Mouse (Mus musculus) liver, embryonic 11.5 days (tissue): ENCODE measurements at regions not wholly inside any gene's neighbourhood (a gene's known extent, or its start where the extent isn't known, plus 50 kb on each side); places are given as distances from the start of the nearest gene placed in this dataset.

Experiments
- ATAC-seq: fragments of 200-750 bp; cut with Nextera tagmentation; replicated peaks from 2 replicates; pipeline ENCODE4 v1.8.0; 2017; ENCODE audit warnings: moderate number of reproducible peaks, mild to moderate bottlenecking, moderate TSS enrichment, moderate library complexity; ENCODE audit not compliant: low FRiP score
- DNase-seq: peaks from one replicate; pipeline ENCODE4 v3.0.0-alpha.2; 2017; ENCODE audit warnings: low spot score
- H3K27ac ChIP-seq: fragments of 300-500 bp; sonication (generic); 2 replicates; pipeline ENCODE4 v1.5.1; 2014; ENCODE audit warnings: mild to moderate bottlenecking, low read depth, low read length, control low read depth
- H3K27me3 ChIP-seq: fragments of 300-500 bp; sonication (generic); replicated peaks from 2 replicates; pipeline ENCODE4 v1.6.1; 2014; ENCODE audit warnings: low read length, mixed read lengths; ENCODE audit not compliant: control insufficient read depth, insufficient read depth
- H3K36me3 ChIP-seq: fragments of 300-500 bp; sonication (generic); 2 replicates; pipeline ENCODE4 v1.6.1; 2014; ENCODE audit warnings: mild to moderate bottlenecking, low read length, moderate library complexity, mixed read lengths; ENCODE audit not compliant: control insufficient read depth, insufficient read depth
- H3K4me1 ChIP-seq: fragments of 300-500 bp; sonication (generic); replicated peaks from 2 replicates; pipeline ENCODE4 v1.6.1; 2014; ENCODE audit warnings: low read length, mixed read lengths; ENCODE audit not compliant: control insufficient read depth, insufficient read depth
- H3K4me2 ChIP-seq: fragments of 300-500 bp; sonication (generic); 2 replicates; pipeline ENCODE4 v1.6.1; 2014; ENCODE audit warnings: mild to moderate bottlenecking, control low read depth, moderate library complexity
- H3K4me3 ChIP-seq: fragments of 300-500 bp; sonication (generic); 2 replicates; pipeline ENCODE4 v1.5.1; 2014; ENCODE audit warnings: low read depth, low read length, control low read depth
- H3K9ac ChIP-seq: fragments of 300-500 bp; sonication (generic); 2 replicates; pipeline ENCODE4 v1.6.1; 2014; ENCODE audit warnings: low read depth, low read length, control low read depth
- H3K9me3 ChIP-seq: fragments of 300-500 bp; sonication (generic); 2 replicates; pipeline ENCODE4 v1.6.1; 2016; ENCODE audit warnings: low read length, inconsistent platforms, mixed read lengths; ENCODE audit not compliant: control insufficient read depth
- WGBS: fragments of 180-500 bp; shearing (Covaris S2); extraction: QIAGEN DNeasy Blood & Tissue Kit; methylation state at CpG from one replicate; pipeline ENCODE4 v1.1.7; 2014; 5-methylcytosine and 5-hydroxymethylcytosine counted together

DNA sequence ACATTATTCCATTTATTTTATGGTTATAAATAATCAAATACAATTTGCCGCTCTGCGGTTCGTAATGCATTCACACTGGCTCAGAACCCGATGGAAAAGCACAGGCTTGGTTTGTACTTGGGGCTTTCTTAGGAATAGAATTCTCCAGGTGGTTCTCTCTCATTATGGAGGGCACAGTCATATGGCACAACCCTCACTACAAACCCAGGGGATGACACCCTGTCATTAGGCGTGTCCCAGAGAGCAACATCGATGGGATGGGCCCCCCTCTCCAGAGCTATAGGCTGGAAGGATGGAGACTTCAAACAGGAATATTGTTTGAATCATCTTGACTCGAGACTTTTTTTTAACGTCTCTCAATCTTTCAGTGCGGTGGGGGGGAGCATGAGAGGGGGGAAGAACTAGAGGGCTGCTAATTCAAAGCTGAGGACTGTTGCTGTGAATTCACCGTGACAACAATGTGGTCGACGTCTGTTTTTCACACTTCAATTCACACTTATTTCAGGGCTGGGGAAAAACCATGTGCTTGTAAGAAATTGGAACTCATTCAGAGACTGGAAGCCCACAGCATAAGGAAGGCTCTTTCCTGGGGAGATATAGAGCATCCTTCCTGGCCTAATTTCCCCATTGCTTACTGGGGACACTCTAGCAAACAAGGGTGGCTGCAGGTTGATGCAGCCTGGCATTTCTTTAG is 399.9 kb upstream of the Nrp1 start:
- no peak overlapping the region for H3K9ac ChIP-seq
- H3K36me3 ChIP-seq: no peaks in the 10 kb centered on the region
- no peak overlapping the region for H3K4me2 ChIP-seq
- no peaks in the 10 kb centered on the region for H3K27me3 ChIP-seq
- DNase-seq: no peak
- 78% methylated on average over 12 of the region's 12 CpGs for WGBS
- no peaks in the 10 kb centered on the region for H3K9me3 ChIP-seq
- H3K4me3 ChIP-seq: no peak overlapping the region
- no peak for ATAC-seq
- H3K27ac ChIP-seq: no peak overlapping the region
- H3K4me1 ChIP-seq: no peaks in the 10 kb centered on the region

DNA sequence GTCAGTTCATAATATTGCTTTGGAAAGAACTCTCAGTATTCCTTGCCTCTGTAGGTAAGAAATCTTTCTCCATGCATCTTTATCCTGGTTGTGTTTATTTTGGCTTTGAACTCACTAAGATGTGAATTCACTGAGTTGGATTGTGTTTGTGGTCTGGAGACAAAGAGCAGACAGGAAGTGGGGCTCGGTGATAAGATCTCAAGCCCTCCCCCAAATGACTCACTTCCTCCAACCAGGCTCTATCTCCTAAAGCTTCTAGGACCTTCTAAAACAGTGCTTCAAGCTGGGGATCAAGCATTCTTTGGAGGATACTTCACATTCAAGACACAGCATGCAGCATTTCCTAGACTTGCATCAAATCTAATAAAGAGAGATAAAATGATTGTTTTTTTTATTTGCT is 395.5 kb upstream of the Nrp1 start:
- Histone ChIP-seq H3K9ac (no peak overlapping the region), H3K4me1 (no peaks in the 10 kb centered on the region), H3K27me3 (no peaks in the 10 kb centered on the region), H3K9me3 (no peaks in the 10 kb centered on the region), H3K4me3 (no peak overlapping the region), H3K36me3 (no peaks in the 10 kb centered on the region), H3K4me2 (no peak overlapping the region), H3K27ac (no peak overlapping the region)
- DNase-seq (no peak), ATAC-seq (no peak)
- 42% methylated on average over 1 of the region's 1 CpGs for WGBS

DNA sequence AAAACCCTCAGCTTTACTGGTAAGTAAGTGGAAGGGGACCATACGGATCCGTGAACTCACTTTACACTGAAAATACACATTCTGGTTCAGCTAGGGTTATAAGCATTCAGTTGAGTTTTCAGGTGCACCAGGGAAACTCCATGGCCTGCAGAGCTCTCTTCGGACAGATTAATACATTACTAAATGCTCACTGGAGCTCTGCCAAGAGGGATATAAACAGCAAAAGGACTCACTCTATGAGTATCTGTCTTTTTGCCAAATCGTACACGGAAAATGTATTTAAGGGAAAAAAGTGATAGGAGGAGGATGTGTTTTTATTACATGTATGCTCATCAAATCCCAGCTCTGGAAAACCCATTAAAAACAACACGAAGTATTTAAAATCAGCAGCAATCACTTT is 394.8 kb upstream of the Nrp1 start:
- WGBS: 78% methylated on average over 6 of the region's 6 CpGs
- no peak for ATAC-seq

DNA sequence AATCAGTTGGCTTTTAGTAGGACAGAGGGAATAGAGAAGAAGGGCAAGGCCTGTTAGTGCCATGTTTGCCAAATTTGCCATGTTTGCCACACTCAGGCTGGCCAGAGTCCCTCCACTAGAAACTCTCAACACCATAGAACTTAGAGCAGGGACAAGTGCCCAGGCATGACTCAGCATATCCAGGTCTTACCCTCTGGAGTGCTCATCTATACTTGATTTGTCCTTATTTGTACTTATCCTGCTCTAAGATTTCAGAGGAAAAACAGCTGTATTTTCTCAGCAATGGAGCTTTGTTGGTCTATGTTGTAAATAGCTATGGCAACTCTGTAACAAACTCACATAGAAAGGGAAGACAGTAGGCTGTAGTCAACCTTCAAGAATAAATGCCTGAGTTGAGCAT is 393.6 kb upstream of the Nrp1 start:
- no peak overlapping the region for H3K9ac ChIP-seq
- DNase-seq (no peak), ATAC-seq (no peak)
- H3K27me3 ChIP-seq: no peaks in the 10 kb centered on the region
- H3K9me3 ChIP-seq: no peaks in the 10 kb centered on the region
- no peak overlapping the region for H3K4me3 ChIP-seq
- H3K27ac ChIP-seq: no peak overlapping the region
- no peaks in the 10 kb centered on the region for H3K4me1 ChIP-seq
- H3K36me3 ChIP-seq: no peaks in the 10 kb centered on the region
- no peak overlapping the region for H3K4me2 ChIP-seq

More for the DNA sequence above, 394.8 kb upstream of the Nrp1 start:
- no peak for DNase-seq
- Histone ChIP-seq H3K9me3 (no peaks in the 10 kb centered on the region), H3K27me3 (no peaks in the 10 kb centered on the region), H3K9ac (no peak overlapping the region), H3K4me3 (no peak overlapping the region), H3K4me2 (no peak overlapping the region), H3K36me3 (no peaks in the 10 kb centered on the region), H3K4me1 (no peaks in the 10 kb centered on the region), H3K27ac (no peak overlapping the region)

DNA sequence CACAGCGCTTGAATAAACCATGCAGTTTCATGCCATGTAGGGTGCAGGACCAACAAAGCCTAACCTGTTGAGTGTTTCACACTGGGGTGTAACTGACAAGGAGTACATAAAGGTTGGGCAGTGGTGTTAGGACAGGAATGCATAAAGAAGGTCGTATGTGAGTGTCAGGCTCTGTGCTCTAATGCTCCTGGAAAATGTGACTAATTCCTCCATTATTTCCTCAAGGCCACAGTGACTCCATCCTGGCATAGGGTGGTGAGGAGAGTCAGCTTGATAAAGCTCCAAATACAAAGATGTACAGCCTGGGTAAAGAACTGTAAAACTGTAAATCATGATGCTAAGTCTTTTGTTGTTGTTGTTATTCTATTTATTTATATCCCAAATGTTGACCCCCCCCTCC is 393.1 kb upstream of the Nrp1 start:
- DNase-seq: no peak
- no peaks in the 10 kb centered on the region for H3K36me3 ChIP-seq
- WGBS: 76% methylated on average over 2 of the region's 2 CpGs
- no peak overlapping the region for H3K4me2 ChIP-seq
- H3K4me3 ChIP-seq: no peak overlapping the region
- H3K9me3 ChIP-seq: no peaks in the 10 kb centered on the region
- H3K4me1 ChIP-seq: no peaks in the 10 kb centered on the region
- H3K27me3 ChIP-seq: no peaks in the 10 kb centered on the region
- no peak overlapping the region for H3K27ac ChIP-seq
- H3K9ac ChIP-seq: no peak overlapping the region
- no peak for ATAC-seq

DNA sequence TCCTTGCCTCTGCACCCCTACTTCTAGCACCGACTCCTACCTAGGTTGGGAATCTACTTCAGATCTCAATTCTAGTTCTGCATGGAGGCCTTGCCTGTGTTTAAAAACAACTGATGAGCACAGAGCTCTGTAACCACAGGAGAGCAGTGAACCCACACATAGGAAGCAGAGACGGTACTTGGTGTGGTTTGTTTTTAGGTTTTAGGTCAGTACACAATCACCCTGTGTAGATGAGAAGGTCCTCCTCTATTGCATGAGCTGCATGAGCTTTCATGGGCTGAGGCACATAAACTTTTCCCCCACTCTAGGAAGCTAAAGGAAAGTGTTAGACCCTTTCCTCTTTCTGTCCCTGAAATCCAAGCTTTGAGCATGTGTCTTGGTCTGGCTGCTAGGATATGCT is 390.4 kb upstream of the Nrp1 start:
- DNase-seq (no peak), ATAC-seq (no peak)
- no peak overlapping the region for H3K27ac ChIP-seq
- WGBS: 77% methylated on average over 2 of the region's 2 CpGs
- no peak overlapping the region for H3K4me3 ChIP-seq
- H3K36me3 ChIP-seq: no peaks in the 10 kb centered on the region
- H3K27me3 ChIP-seq: no peaks in the 10 kb centered on the region
- no peaks in the 10 kb centered on the region for H3K4me1 ChIP-seq
- H3K9ac ChIP-seq: no peak overlapping the region
- no peaks in the 10 kb centered on the region for H3K9me3 ChIP-seq
- H3K4me2 ChIP-seq: no peak overlapping the region

DNA sequence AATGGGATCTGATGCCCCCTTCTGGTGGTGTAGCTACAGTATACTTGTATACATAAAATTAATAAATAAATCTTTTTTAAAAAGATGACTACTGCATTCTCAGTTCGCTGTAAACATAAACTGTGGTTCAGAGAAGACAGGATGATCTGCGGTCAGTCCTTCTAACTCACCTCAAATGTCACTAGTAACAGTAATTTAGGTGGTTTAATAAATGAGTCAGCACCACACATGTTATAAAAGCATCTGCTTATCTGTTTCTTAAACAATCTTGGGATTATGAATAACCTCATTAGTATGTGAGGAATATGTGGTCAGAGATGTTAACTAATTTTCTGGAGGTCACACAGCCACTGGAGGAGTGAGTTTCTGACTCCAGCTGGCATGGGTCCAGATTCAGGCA is 385.2 kb upstream of the Nrp1 start:
- H3K9ac ChIP-seq: no peak overlapping the region
- no peak overlapping the region for H3K27ac ChIP-seq
- H3K4me1 ChIP-seq: no peaks in the 10 kb centered on the region
- H3K4me3 ChIP-seq: no peak overlapping the region
- DNase-seq (no peak), ATAC-seq (no peak)
- no peaks in the 10 kb centered on the region for H3K9me3 ChIP-seq
- 87% methylated on average over 2 of the region's 2 CpGs for WGBS
- H3K36me3 ChIP-seq: no peaks in the 10 kb centered on the region
- H3K4me2 ChIP-seq: no peak overlapping the region
- no peaks in the 10 kb centered on the region for H3K27me3 ChIP-seq

DNA sequence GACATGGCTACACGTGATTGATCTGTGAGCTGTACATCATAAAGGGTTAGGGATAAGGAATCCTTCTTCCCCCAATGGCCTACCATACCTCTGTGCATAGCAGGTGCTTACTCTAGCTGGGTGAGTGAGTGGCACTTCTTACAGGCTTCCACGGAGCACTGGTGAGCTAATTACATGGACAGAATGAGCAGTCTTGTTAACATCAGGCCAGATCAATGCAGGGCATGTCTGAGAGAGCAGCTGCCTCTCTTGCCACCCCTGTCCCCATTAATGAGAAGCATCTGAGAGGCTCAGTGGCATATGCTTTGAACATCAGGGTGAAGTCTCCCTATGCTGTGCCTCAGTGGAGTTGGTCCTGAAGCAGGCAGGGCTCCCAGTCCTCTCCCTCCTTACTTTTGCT is 380.7 kb upstream of the Nrp1 start:
- Histone ChIP-seq H3K9me3 (no peaks in the 10 kb centered on the region), H3K4me1 (no peaks in the 10 kb centered on the region), H3K9ac (no peak overlapping the region), H3K4me3 (no peak overlapping the region), H3K27me3 (no peaks in the 10 kb centered on the region), H3K27ac (no peak overlapping the region), H3K36me3 (no peaks in the 10 kb centered on the region), H3K4me2 (no peak overlapping the region)
- no peak for ATAC-seq
- WGBS: 59% methylated on average over 2 of the region's 2 CpGs
- DNase-seq: no peak

DNA sequence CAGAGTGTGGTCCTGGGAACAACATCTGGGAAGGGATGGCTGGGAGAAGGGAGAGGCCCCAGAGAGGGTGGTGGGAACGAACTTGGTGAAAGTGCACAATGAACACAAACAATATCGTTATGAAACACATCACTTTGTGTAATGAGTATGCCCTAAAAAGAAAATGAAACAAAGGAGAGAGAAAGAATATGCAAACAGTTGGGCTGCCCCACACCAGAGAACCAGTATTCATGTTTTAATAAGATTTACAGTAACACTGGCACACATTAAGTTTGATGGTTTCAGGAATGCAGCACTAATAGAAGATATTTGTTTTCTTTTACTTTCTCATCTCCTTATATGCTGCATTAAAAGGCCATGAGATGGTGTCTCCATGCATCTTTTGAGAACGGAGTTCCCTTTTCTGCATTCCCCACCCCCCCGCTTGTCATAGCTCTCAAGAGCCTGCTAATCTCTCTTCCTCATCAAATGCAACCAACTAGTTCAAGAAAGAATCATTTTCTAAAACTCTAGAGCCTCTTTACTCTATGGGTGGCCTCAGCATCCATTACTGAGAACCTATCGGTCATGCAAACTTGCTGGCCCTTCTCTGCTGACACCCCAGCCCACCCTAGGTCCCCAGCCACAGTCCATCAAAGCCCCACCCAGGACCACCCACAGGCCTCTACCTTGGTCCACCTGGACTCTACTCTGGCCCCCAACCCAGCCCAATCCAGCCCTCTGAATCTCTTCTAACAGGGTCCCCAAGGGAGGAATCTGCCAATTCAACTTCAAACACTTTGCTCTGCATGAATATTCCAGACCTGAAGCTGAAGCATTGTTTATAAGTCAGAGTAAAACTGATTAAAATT is 379.0 kb upstream of the Nrp1 start:
- H3K27me3 ChIP-seq: no peaks in the 10 kb centered on the region
- no peaks in the 10 kb centered on the region for H3K36me3 ChIP-seq
- H3K27ac ChIP-seq: no peak overlapping the region
- H3K9ac ChIP-seq: no peak overlapping the region
- H3K4me1 ChIP-seq: no peaks in the 10 kb centered on the region
- DNase-seq (no peak), ATAC-seq (no peak)
- WGBS: 68% methylated on average over 5 of the region's 5 CpGs
- no peak overlapping the region for H3K4me3 ChIP-seq
- no peaks in the 10 kb centered on the region for H3K9me3 ChIP-seq
- H3K4me2 ChIP-seq: no peak overlapping the region
